Mouse (Mus musculus) liver, embryonic 11.5 days (tissue): Measurements from ENCODE around the gene Cpne7. TPM values are rescaled to one million over a fixed set of nuclear protein-coding genes. Genes with fewer than 3 reads are reported as not detected.
"Not testable (repeated sequence)": the region's sequence is repeated elsewhere in the genome, so short reads cannot be mapped to it uniquely, and the experiment has no call there.

Experiments used
- ATAC-seq: fragments of 200-750 bp; cut with Nextera tagmentation; replicated peaks from 2 replicates; pipeline ENCODE4 v1.8.0; 2017; ENCODE audit warnings: moderate number of reproducible peaks, mild to moderate bottlenecking, moderate TSS enrichment, moderate library complexity; ENCODE audit not compliant: low FRiP score
- DNase-seq: peaks from one replicate; pipeline ENCODE4 v3.0.0-alpha.2; 2017; ENCODE audit warnings: low spot score
- H3K27ac ChIP-seq: fragments of 300-500 bp; sonication (generic); 2 replicates; pipeline ENCODE4 v1.5.1; 2014; ENCODE audit warnings: mild to moderate bottlenecking, low read depth, low read length, control low read depth
- H3K27me3 ChIP-seq: fragments of 300-500 bp; sonication (generic); replicated peaks from 2 replicates; pipeline ENCODE4 v1.6.1; 2014; ENCODE audit warnings: low read length, mixed read lengths; ENCODE audit not compliant: control insufficient read depth, insufficient read depth
- H3K36me3 ChIP-seq: fragments of 300-500 bp; sonication (generic); 2 replicates; pipeline ENCODE4 v1.6.1; 2014; ENCODE audit warnings: mild to moderate bottlenecking, low read length, moderate library complexity, mixed read lengths; ENCODE audit not compliant: control insufficient read depth, insufficient read depth
- H3K4me1 ChIP-seq: fragments of 300-500 bp; sonication (generic); replicated peaks from 2 replicates; pipeline ENCODE4 v1.6.1; 2014; ENCODE audit warnings: low read length, mixed read lengths; ENCODE audit not compliant: control insufficient read depth, insufficient read depth
- H3K4me2 ChIP-seq: fragments of 300-500 bp; sonication (generic); 2 replicates; pipeline ENCODE4 v1.6.1; 2014; ENCODE audit warnings: mild to moderate bottlenecking, control low read depth, moderate library complexity
- H3K4me3 ChIP-seq: fragments of 300-500 bp; sonication (generic); 2 replicates; pipeline ENCODE4 v1.5.1; 2014; ENCODE audit warnings: low read depth, low read length, control low read depth
- H3K9ac ChIP-seq: fragments of 300-500 bp; sonication (generic); 2 replicates; pipeline ENCODE4 v1.6.1; 2014; ENCODE audit warnings: low read depth, low read length, control low read depth
- H3K9me3 ChIP-seq: fragments of 300-500 bp; sonication (generic); 2 replicates; pipeline ENCODE4 v1.6.1; 2016; ENCODE audit warnings: low read length, inconsistent platforms, mixed read lengths; ENCODE audit not compliant: control insufficient read depth
- WGBS: fragments of 180-500 bp; shearing (Covaris S2); extraction: QIAGEN DNeasy Blood & Tissue Kit; methylation state at CpG from one replicate; pipeline ENCODE4 v1.1.7; 2014; 5-methylcytosine and 5-hydroxymethylcytosine counted together
- polyA plus RNA-seq: library from polyadenylated mRNA; unstranded; fragments of >200 nt; fragmentation: Nextera tagmentation; extraction: Ambion mirVana; gene quantifications from 2 replicates; pipeline ENCODE4 v1.2.1, GENCODE M21; 2014

Gene Cpne7
- polyA plus RNA-seq, 1 experiment from 2014 or later = 5.2 TPM

DNA sequence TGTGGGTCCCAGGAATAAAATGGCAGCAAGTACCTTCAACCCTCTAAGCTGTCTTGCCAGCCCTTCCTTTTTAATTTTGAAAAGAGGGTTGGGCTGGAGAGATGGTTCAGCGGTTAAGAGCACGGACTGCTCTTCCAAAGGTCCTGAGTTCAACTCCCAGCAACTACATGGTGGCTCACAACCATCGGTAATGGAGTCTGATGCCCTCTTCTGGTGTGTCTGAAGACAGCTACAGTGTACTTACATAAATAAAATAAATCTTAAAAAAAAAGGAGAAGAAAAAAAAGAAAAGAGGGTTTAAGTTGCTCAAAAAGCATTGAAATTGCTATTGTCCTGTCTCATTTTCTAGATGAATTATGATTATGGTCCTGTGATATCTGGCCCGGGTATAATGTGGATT, 15.9 kb upstream of the Cpne7 start:
- H3K36me3 ChIP-seq = peaks cover 25% of the 10 kb centered on the region
- WGBS = 70% methylated on average over 4 of the region's 4 CpGs
- H3K27ac ChIP-seq = no peak overlapping the region
- DNase-seq (no peak), ATAC-seq (no peak)
- H3K4me1 ChIP-seq = peaks cover 11% of the 10 kb centered on the region
- H3K9ac ChIP-seq = peak overlapping the region; percentile 99; the same call in 1 of the 2 replicates
- no peaks in the 10 kb centered on the region for H3K9me3 ChIP-seq
- no peaks in the 10 kb centered on the region for H3K27me3 ChIP-seq
- H3K4me2 ChIP-seq = peak overlapping the region; percentile 98
- H3K4me3 ChIP-seq = peak overlapping the region; percentile 91

DNA sequence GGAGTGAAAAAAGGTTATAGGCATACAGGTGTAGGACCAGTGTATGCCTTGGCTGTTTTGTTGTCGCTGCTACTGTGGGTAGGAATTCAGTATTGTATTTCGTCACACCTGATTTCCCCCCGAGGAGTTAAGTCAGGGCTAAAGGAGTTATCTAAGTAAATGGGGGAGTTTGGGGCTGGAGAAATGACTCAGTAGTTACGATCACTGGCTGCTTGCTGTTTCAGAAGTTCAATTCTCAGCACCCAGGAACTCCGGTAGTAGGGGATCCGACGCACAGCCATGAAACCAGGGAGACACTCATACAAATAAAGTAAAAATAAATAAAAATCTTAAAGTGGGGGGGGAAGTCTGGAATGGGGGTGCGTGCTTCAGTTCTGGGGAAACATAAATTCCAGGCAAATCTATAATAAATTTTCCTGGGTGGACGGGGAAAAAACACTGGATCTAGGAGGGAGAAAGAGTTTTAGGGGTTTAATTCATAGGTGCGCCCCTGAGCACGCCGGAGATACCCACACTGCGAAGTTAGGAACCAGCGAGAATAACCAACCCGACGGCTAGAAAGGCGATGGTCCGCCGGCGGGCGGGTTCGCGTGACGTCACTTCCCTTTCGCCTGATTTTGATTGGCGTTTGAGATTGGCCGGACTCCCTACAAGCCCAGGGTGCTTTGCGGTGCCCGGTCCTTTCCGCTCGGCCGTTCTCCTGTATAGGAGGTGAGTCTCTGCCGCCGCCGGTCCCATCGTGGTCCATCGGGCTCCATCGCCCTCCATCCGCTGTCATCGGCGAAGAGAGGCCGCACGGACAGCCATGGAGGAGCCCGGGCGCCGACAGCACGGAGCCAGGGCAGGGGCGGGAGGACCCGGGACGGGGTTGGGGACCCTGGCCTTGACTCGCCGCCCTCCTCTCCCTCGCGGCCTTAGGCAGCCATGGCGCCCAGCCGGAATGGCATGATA, 15.2 kb upstream of the Cpne7 start, which contains the start of gene Rpl13:
Gene Rpl13, plus strand, starts transcription at position 616 of the 951 bp plus-strand sequence.
- H3K27me3 ChIP-seq = no peaks in the 10 kb centered on the region
- H3K4me2 ChIP-seq = peak within 1 kb of the TSS; percentile 98
- H3K9ac ChIP-seq = peak within 1 kb of the TSS; percentile 99
- WGBS = 1% methylated on average over 56 of the region's 56 CpGs
- ATAC-seq = peak; percentile 90
- peak within 1 kb of the TSS; percentile 93 for H3K27ac ChIP-seq
- H3K9me3 ChIP-seq = no peaks in the 10 kb centered on the region
- peaks cover 25% of the 10 kb centered on the region for H3K36me3 ChIP-seq
- peak within 1 kb of the TSS; percentile 91 for H3K4me3 ChIP-seq
- peaks cover 11% of the 10 kb centered on the region for H3K4me1 ChIP-seq
- peak; percentile 94 for DNase-seq

DNA sequence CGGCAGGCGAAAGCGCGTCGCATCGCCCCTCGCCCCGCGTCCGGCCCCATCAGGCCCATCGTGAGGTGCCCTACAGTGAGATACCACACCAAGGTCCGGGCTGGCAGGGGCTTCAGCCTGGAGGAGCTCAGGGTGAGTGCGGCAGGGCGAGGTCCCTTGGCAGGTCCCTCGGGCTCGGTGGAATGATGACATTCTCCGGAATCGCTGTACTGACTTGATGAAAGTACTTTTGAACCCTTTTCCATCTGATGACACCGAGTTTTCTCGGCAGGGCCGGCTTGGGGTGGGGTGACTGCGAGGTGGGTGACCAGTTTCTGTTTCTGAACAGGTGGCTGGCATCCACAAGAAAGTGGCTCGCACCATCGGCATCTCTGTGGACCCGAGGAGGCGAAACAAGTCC, 14.3 kb upstream of the Cpne7 start:
- H3K9ac ChIP-seq = peak overlapping the region; percentile 99
- ATAC-seq, DNase-seq, H3K27me3 ChIP-seq, H3K9me3 ChIP-seq: not testable (repeated sequence)
- H3K4me1 ChIP-seq = peaks cover 11% of the 10 kb centered on the region
- H3K36me3 ChIP-seq = peaks cover 25% of the 10 kb centered on the region
- H3K4me2 ChIP-seq = peak overlapping the region; percentile 98
- peak overlapping the region; percentile 91 for H3K4me3 ChIP-seq
- WGBS = under 1% methylated on average over 18 of the region's 26 CpGs
- peak overlapping the region; percentile 93 for H3K27ac ChIP-seq

- Histone ChIP-seq H3K27me3 (no peaks in the 10 kb centered on the region), H3K9ac (peak overlapping the region; percentile 99), H3K36me3 (peaks cover 25% of the 10 kb centered on the region), H3K4me2 (peak overlapping the region; percentile 98), H3K27ac (peak overlapping the region; percentile 93), H3K4me1 (peaks cover 11% of the 10 kb centered on the region), H3K4me3 (peak overlapping the region; percentile 91), H3K9me3 (no peaks in the 10 kb centered on the region)
- no peak for ATAC-seq
- DNase-seq = peak; percentile 50
- WGBS = 7% methylated on average over 14 of the region's 15 CpGs
These were observed 13.9 kb upstream of the Cpne7 start for GRCm38 (mm10) chr8:123103285-123103684.

GRCm38 (mm10) chr8:123104046-123104767, 13.0 kb upstream of the Cpne7 start:
- Histone ChIP-seq H3K27ac (peak overlapping the region; percentile 93), H3K4me2 (peak overlapping the region; percentile 98), H3K9ac (peak overlapping the region; percentile 99), H3K36me3 (peaks cover 25% of the 10 kb centered on the region), H3K9me3 (no peaks in the 10 kb centered on the region), H3K4me1 (peaks cover 11% of the 10 kb centered on the region), H3K27me3 (no peaks in the 10 kb centered on the region), H3K4me3 (peak overlapping the region; percentile 91)
- DNase-seq = no peak
- WGBS = 80% methylated on average over 6 of the region's 6 CpGs
- ATAC-seq = no peak

DNA sequence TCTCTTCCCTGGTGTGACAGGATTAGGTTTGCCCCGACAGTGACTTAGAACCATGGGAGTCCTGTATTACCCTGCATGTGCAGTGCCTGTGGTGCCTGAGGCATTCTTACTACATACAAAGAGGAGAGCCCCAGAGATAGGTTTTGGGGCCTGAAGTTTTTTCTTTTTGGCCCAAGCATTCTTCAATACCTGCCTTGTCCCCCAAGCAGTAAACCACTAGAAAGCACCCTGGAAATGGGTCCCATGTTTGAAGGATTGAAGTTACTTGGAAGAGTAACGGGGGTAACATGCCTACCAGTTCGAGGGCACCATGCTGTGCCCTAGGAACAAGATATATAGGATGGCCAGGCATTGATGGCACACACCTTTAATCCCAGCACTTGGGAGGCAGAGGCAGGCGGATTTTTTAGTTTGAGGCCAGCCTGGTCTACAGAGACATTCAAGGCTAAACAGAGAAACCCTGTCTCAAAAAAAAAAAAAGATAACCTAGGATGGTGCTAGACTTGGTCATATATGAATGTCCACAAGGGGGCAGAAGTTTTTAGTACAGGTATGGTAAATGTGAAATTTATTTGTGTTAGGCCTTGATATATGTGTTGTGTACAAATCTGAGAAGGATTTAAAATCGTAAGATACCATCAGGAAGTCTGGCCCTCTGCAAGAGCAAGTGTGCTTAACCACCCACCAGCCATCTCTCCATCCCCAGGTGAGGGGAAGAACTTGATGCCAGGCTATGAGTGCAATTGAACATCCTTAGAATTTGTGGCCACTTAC, 11.4 kb upstream of the Cpne7 start:
- ATAC-seq (peak; percentile 35), DNase-seq (peak; percentile 57)
- Histone ChIP-seq H3K9ac (no peak overlapping the region), H3K27ac (no peak overlapping the region), H3K27me3 (no peaks in the 10 kb centered on the region), H3K4me3 (no peak overlapping the region), H3K36me3 (peaks cover 25% of the 10 kb centered on the region), H3K4me1 (peaks cover 11% of the 10 kb centered on the region), H3K9me3 (no peaks in the 10 kb centered on the region), H3K4me2 (no peak overlapping the region)
- WGBS = 59% methylated on average over 5 of the region's 5 CpGs

- ATAC-seq = no peak
- Histone ChIP-seq H3K27ac (no peak overlapping the region), H3K27me3 (no peaks in the 10 kb centered on the region), H3K9ac (no peak overlapping the region), H3K4me3 (no peak overlapping the region), H3K36me3 (peaks cover 25% of the 10 kb centered on the region), H3K4me2 (no peak overlapping the region), H3K4me1 (peaks cover 11% of the 10 kb centered on the region), H3K9me3 (no peaks in the 10 kb centered on the region)
- WGBS = 42% methylated on average over 2 of the region's 2 CpGs
- no peak for DNase-seq
These were observed 10.6 kb upstream of the Cpne7 start for GRCm38 (mm10) chr8:123106531-123106930.

- 55% methylated on average over 1 of the region's 1 CpGs for WGBS
- no peak overlapping the region for H3K9ac ChIP-seq
- peaks cover 11% of the 10 kb centered on the region for H3K4me1 ChIP-seq
- no peak for DNase-seq
- H3K27ac ChIP-seq = no peak overlapping the region
- H3K4me2 ChIP-seq = no peak overlapping the region
- peaks cover 23% of the 10 kb centered on the region for H3K36me3 ChIP-seq
- no peak for ATAC-seq
- no peak overlapping the region for H3K4me3 ChIP-seq
- H3K9me3 ChIP-seq = no peaks in the 10 kb centered on the region
- H3K27me3 ChIP-seq = no peaks in the 10 kb centered on the region
These were observed 9.2 kb upstream of the Cpne7 start for GRCm38 (mm10) chr8:123108010-123108409.
